Mouse (Mus musculus): ENCODE measurements around the gene Pitpnc1.

GRCm38 (mm10) chr11:107343031-107343430 is 127.5 kb downstream of the Pitpnc1 start:
- TF ChIP-seq POLR2A (IDR thresholded peaks at IDR 0.05; ENCODE audit: low read depth, low read length) (no peak), CTCF (conservative IDR thresholded peaks at IDR 0.05; ENCODE audit: insufficient read depth, insufficient read length, low read depth, low read length) (no peak)
